Mouse (Mus musculus): ENCODE data around the gene Gps2. TPM values are rescaled to one million over a fixed set of nuclear protein-coding genes. Genes with fewer than 3 reads are reported as not detected.
"Not testable (repeated sequence)": the region's sequence is repeated elsewhere in the genome, so short reads cannot be mapped to it uniquely, and the experiment has no call there.

The Gps2 gene
- polyA plus RNA-seq, 1 experiment from 2014 or later: 92.0 TPM

DNA sequence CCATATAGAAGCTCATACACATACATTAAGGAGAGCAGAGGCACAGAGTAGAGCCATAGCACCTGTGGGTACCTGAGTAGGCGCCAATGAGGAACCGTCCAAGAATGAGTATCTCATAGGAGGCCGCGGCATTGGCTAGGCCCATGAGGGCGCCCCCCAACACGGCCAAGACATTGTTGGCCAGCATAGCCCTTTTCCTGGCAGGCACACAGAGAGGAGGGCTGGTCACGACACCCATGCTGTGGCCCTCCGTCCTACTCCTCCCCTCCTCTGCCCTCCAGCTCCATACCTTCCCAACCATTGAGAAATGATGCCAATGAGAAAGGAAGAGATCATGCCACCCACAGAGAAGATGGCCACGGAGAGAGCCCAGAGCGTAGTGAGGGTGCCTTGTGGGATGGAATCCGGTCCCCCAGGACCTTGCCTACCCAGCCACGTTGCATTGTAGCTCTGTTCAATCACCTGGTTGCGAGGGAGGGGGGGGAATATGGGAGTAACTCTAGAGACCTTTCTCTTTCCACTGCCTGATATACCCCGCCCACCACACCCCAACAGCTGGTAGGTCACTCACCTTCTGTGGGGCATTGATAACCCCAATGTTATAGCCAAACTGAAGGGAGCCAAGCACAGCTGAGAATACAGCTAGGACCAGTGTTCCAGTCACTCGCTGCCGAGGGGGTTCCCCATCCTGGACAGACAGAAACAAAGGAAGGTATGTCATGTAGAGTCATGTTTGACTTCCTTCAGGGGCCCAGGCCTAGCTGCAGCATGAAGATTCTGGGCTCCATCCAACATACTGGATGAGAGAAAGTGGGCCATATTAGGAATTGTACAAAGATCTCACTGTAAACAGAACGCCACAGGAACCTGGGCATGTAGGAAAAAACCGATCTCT is 32.6 kb downstream of the Gps2 start:
- 0 out of 2 replicates have a peak, but pooled peaks cover 3% of the 10 kb centered on the region for H3K27me3 ChIP-seq (replicated peaks)
- no peak overlapping the region for H3K4me3 ChIP-seq
- no peak for ATAC-seq (ENCODE audit: low FRiP score, low read depth)
- no peak overlapping the region for H3K27ac ChIP-seq
- peaks cover 13% of the 10 kb centered on the region; the same call in 1 of the 2 replicates for H3K36me3 ChIP-seq
- H3K4me2 ChIP-seq (replicated peaks): peak overlapping the region; percentile 62; the same call in 1 of the 2 replicates
- H3K4me1 ChIP-seq: peaks cover 9% of the 10 kb centered on the region
- H3K9me3 ChIP-seq: no peaks in the 10 kb centered on the region
- 92% methylated on average over 18 of the region's 18 CpGs for WGBS
- H3K9ac ChIP-seq: no peak overlapping the region

DNA sequence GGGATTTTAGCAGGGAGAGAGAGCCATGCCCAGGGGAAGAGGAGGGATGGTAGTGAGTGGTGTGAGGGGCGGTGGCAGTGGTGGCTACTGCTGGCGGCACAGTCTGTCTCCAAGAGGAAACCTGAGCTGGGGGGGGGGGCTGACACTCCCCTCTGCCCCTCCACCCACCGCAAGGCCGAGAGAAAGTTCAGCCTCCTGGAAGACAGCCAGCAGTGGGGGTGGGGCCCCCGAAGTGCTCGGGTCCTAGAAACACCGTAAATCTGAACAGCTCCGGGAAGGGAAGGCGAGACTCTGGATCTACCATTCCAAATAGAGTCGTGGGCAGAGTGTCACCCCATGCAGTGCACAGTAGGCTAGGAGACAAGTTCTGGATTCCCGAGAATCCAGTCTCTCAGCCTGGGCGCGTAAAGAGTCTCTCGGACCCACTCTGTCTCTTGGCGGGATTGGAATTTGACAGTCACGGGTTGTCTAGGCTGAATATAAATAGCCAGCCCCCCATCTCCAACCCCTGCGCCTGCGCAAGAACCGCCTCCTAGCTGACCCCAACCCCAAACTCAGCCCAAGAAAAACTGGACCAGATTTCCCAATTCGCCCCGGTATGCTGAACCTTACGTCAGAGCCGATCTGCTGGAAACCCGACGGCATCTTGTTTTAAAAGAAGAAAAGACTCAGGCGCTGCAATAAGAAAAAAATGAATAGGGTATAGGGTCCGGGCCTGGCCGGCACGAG is 33.8 kb downstream of the Gps2 start:
- 3% methylated on average over 29 of the region's 29 CpGs for WGBS
- H3K9ac ChIP-seq: peak overlapping the region; percentile 55
- H3K27ac ChIP-seq: peak overlapping the region; percentile 42; the same call in 1 of the 2 replicates
- peak overlapping the region; percentile 41 for H3K4me3 ChIP-seq
- peak overlapping the region; percentile 62 for H3K4me2 ChIP-seq (replicated peaks)
- peaks cover 9% of the 10 kb centered on the region for H3K4me1 ChIP-seq
- peak; percentile 45 for ATAC-seq (ENCODE audit: low FRiP score, low read depth)
- H3K27me3 ChIP-seq (replicated peaks): 0 out of 2 replicates have a peak, but pooled peaks cover 5% of the 10 kb centered on the region
- H3K9me3 ChIP-seq: no peaks in the 10 kb centered on the region
- peaks cover 13% of the 10 kb centered on the region; the same call in 1 of the 2 replicates for H3K36me3 ChIP-seq

DNA sequence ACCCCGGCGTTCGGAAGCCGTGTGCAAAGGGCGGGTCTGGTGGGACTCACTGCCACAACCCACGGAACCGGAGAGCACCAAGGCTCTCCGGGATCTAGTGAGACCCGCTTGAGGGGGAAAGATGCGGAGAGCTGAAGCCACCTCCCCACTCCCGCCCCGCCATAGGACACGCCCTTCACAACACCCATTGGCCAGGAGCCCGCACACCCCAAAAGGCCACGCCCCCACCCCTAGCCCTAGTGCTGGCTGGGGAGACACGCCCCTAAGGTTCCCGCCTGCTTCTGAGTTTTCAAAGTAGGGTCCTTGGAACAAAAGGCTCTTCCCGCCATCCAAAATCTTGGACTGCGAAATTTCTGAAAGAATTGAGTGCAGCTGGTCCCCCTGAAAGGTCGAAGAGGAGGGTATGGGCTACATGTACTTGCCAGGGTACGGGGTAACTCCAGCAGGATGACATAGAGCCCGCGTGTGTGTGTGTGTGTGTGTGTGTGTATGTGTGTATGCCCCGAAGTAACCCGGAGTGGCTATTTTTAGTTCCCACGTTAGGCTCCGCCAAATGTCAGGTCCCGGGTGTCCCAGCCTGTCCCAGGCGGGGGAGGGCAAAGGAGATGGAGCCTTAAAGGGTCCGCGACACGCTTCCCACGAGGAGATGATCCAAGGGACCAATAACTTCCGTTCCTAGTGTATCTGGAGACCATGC is 34.5 kb downstream of the Gps2 start, which contains the start of gene Slc2a4:
Slc2a4 (minus strand) TSS at position 123 of the 697 bp plus-strand sequence.
- Histone ChIP-seq H3K9me3 (no peaks in the 10 kb centered on the region), H3K4me1 (peaks cover 9% of the 10 kb centered on the region), H3K9ac (peak within 1 kb of the TSS; percentile 55), H3K27me3 (replicated peaks) (0 out of 2 replicates have a peak, but pooled peaks cover 5% of the 10 kb centered on the region), H3K4me2 (replicated peaks) (peak within 1 kb of the TSS; percentile 62), H3K4me3 (peak within 1 kb of the TSS; percentile 41), H3K27ac (peak within 1 kb of the TSS; percentile 42; the same call in 1 of the 2 replicates), H3K36me3 (peaks cover 13% of the 10 kb centered on the region; the same call in 1 of the 2 replicates)
- peak; percentile 92 for ATAC-seq (ENCODE audit: low FRiP score, low read depth)
- WGBS: under 1% methylated on average over 33 of the region's 34 CpGs

DNA sequence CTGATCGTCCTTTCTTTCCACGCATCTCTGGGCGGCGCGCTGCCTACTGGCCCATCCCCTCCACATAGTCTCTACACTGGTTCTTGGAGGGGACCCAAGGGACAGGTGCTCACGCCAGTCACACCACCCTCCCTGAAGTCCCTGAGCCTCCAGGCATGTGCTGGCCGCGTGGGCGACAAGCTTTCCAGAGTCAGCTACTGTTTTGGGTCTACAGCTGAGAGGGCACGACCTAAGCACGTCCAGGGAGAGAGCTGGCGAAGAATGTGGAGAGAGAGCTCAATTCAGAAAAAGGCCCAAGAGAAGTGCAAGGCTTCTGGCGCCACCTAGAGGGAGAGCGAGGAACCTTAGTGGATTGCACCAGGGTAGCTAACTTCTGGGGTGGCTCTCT is 35.1 kb downstream of the Gps2 start:
- under 1% methylated on average over 14 of the region's 14 CpGs for WGBS

DNA sequence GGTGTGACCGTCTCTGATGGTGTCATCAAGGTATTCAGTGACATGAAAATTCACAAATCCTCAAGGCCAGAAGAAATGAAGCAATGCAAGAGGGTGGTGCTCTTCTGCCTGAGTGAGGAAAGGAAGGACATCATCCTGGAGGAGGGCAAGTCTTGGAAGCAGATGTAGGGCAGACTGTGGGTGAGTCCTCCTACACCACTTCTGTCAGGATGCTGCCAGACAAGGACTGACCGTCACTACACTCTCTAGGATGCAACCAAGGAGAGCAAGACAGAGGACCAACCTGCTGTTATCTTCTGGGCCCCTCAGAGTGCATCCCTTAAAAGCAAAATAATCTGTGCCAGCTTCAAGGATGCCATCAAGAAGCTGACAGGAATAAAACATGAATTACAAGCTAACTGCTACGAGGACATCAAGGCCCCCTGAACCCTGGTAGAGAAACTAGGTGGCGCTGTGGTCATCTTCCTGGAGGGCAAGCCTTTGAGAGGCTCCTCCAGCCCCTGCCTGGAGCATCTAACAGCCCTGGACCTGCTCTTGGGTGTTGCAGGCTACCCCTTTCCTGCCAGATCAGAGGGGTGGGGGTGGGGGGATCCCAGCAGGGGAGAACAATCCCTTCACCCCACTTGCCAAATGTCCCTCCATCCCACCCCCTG is 37.2 kb downstream of the Gps2 start:
- H3K27me3 ChIP-seq (replicated peaks): peaks cover 7% of the 10 kb centered on the region; the same call in 1 of the 2 replicates
- H3K4me1 ChIP-seq: peaks cover 9% of the 10 kb centered on the region
- 47% methylated on average over 4 of the region's 4 CpGs for WGBS
- no peak overlapping the region for H3K4me2 ChIP-seq (replicated peaks)
- H3K9ac ChIP-seq: no peak overlapping the region
- no peak overlapping the region for H3K27ac ChIP-seq
- no peaks in the 10 kb centered on the region for H3K9me3 ChIP-seq
- no peak overlapping the region for H3K4me3 ChIP-seq
- no peak for ATAC-seq (ENCODE audit: low FRiP score, low read depth)
- no peaks in the 10 kb centered on the region for H3K36me3 ChIP-seq

More for the DNA sequence above, 35.1 kb downstream of the Gps2 start:
- Histone ChIP-seq H3K27ac (no peak overlapping the region), H3K9me3 (no peaks in the 10 kb centered on the region), H3K4me1 (peaks cover 9% of the 10 kb centered on the region), H3K36me3 (peaks cover 13% of the 10 kb centered on the region; the same call in 1 of the 2 replicates), H3K4me2 (replicated peaks) (peak overlapping the region; percentile 62), H3K4me3 (peak overlapping the region; percentile 41), H3K27me3 (replicated peaks) (0 out of 2 replicates have a peak, but pooled peaks cover 5% of the 10 kb centered on the region), H3K9ac (peak overlapping the region; percentile 30)
- peak; percentile 48 for ATAC-seq (ENCODE audit: low FRiP score, low read depth)

DNA sequence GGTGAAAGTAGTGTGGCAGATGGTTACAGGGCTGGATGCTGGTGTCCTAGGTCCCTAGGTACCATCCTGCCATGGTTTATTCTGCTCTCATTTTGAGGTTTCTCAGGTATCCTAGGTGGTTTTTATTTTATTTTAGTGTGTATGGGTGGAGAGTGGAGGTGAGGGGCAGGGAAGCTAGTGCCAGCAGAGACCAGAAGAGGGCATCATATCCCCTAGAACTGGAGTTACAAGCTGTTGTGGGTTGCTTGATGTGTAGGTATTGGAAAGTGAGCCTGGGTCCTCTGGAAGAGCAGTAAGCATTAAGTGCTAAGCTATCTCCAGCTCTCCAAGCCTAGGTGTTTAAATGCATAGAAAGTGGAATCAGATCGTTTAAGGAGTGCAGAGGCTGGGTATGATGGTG is 38.6 kb downstream of the Gps2 start:
- no peak for ATAC-seq (ENCODE audit: low FRiP score, low read depth)
- peaks cover 7% of the 10 kb centered on the region; the same call in 1 of the 2 replicates for H3K27me3 ChIP-seq (replicated peaks)
- WGBS: 43% methylated on average over 1 of the region's 1 CpGs

DNA sequence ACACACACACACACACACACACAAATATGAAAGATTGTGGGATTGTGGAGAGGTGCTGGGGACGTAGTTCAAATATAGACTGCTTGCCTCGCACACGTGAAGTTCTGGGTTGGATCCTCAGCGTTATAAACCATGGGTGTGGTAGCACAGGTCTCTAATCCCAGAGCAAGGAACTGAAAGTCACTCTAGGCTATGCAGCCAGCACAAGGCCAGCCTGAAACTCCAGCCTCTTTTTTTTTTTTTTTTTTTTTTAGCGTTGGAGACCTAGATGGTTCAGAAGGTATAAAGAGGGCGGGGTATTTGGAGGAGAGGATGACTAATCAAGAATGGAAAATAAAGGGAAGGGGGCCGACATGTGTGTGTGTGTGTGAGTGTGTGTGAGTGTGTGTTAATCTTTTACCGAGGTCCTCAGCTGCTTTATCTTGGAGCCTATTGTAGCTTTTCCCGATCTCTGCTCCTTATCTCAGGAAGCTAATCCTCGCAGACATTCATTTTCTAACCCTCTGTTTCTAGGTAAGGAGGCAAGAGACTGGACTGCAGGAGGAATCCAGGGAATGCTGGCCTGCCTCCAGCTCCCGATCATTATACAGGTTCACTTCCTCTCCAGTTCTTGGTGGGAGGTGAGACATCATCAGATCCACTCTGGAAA is 39.7 kb downstream of the Gps2 start:
- H3K27ac ChIP-seq: no peak overlapping the region
- no peak overlapping the region for H3K4me3 ChIP-seq
- H3K4me2 ChIP-seq (replicated peaks): no peak overlapping the region
- 75% methylated on average over 11 of the region's 11 CpGs for WGBS
- no peak for ATAC-seq (ENCODE audit: low FRiP score, low read depth)
- H3K9me3 ChIP-seq: no peaks in the 10 kb centered on the region
- H3K9ac ChIP-seq: no peak overlapping the region
- peaks cover 7% of the 10 kb centered on the region; the same call in 1 of the 2 replicates for H3K27me3 ChIP-seq (replicated peaks)
- 0 out of 2 replicates have a peak, but pooled peaks cover 2% of the 10 kb centered on the region for H3K4me1 ChIP-seq
- no peaks in the 10 kb centered on the region for H3K36me3 ChIP-seq

More for the DNA sequence above, 38.6 kb downstream of the Gps2 start:
- Histone ChIP-seq H3K27ac (no peak overlapping the region), H3K9me3 (no peaks in the 10 kb centered on the region), H3K36me3 (no peaks in the 10 kb centered on the region), H3K4me3 (no peak overlapping the region), H3K4me1 (peaks cover 6% of the 10 kb centered on the region), H3K9ac (no peak overlapping the region), H3K4me2 (replicated peaks) (no peak overlapping the region)

DNA sequence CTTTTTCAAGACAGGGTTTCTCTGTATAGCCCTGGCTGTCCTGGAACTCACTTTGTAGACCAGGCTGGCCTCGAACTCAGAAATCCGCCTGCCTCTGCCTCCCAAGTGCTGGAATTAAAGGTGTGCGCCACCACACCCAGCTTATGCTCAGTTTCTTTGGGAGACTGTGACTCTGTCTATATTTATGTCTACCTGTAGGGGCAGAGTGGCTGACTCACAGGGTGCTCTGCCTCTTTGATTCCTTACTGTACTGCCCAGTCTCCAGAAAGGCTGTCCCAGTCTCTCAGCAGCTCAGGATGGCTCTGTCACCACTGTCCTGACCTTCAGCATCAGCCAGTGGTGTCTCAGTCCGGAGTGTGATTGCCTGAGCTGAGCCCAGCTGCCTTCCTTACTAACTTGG is 41.9 kb downstream of the Gps2 start:
- not testable (repeated sequence) for H3K9me3 ChIP-seq; H3K9ac ChIP-seq; H3K27ac ChIP-seq; H3K4me1 ChIP-seq; ATAC-seq (ENCODE audit: low FRiP score, low read depth); H3K4me3 ChIP-seq; H3K4me2 ChIP-seq (replicated peaks); H3K27me3 ChIP-seq (replicated peaks); H3K36me3 ChIP-seq
- WGBS: 81% methylated on average over 4 of the region's 4 CpGs

DNA sequence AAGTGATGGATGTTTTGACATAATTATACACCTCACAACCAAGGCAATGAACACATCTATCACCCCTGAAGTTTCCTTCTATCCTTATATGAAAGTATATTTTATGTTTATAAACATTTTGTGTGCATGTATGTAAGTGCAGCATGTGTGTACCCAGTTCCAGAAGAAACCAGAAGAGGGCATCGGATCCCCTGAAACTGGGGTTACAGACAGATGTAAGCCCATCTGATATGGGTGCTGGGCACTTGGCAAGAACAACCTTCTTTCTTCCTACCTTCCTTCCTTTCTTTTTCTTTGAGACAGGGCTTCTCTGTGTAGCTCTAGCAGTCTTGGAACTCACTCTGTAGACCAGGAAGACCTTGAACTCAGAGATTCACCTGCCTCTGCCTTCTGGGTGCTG is 42.5 kb downstream of the Gps2 start:
- Histone ChIP-seq H3K9ac (no peak overlapping the region), H3K4me1 (no peaks in the 10 kb centered on the region), H3K4me2 (replicated peaks) (no peak overlapping the region), H3K4me3 (no peak overlapping the region), H3K36me3 (no peaks in the 10 kb centered on the region), H3K27me3 (replicated peaks) (peaks cover 5% of the 10 kb centered on the region; the same call in 1 of the 2 replicates), H3K27ac (no peak overlapping the region), H3K9me3 (no peaks in the 10 kb centered on the region)
- 74% methylated on average over 1 of the region's 1 CpGs for WGBS
- no peak for ATAC-seq (ENCODE audit: low FRiP score, low read depth)

DNA sequence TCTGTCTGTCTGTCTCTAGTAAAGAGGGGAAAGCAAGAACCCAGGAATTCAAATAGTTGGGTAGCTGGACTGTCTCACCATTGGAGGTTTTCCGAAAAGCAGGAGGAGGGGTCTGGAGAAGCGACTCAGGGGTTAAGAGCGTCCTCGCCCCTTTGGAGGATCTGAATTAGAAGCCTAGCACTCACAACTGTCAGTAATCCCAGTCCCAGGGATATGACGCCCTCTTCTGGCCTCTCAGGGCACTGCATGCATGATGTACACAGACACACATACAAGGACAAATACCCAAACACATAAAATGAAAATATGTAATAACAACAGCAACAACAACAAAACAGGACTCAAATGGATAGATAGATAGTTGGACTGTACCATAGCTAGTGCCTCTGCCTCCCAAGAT is 46.9 kb downstream of the Gps2 start:
- no peaks in the 10 kb centered on the region for H3K36me3 ChIP-seq
- H3K27me3 ChIP-seq (replicated peaks): peaks cover 43% of the 10 kb centered on the region
- no peak for ATAC-seq (ENCODE audit: low FRiP score, low read depth)
- H3K4me2 ChIP-seq (replicated peaks): no peak overlapping the region
- H3K27ac ChIP-seq: no peak overlapping the region
- H3K9ac ChIP-seq: no peak overlapping the region
- WGBS: 33% methylated on average over 5 of the region's 5 CpGs
- no peaks in the 10 kb centered on the region for H3K9me3 ChIP-seq
- no peak overlapping the region for H3K4me3 ChIP-seq
- peaks cover 5% of the 10 kb centered on the region; the same call in 1 of the 2 replicates for H3K4me1 ChIP-seq

DNA sequence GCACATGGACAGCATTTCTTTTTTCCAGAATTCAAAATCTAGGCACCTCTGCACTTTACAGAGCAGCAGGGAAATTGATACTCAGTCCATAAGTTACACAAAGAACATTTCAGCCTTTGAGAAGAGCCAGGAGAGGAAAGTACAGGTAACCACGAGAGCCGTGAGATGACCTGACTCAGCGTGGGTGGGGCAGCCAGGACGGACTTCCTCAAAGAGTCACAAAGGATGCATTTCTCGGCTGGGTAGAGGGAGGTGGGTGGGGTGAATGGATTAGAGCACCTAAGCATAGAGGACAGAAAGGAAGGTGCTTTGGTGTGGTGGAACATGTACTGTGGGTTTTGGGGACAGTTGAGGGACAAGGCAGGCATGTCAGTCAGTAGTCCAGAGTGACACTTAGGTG is 48.2 kb downstream of the Gps2 start:
- H3K9ac ChIP-seq: no peak overlapping the region
- H3K36me3 ChIP-seq: no peaks in the 10 kb centered on the region
- no peak overlapping the region for H3K27ac ChIP-seq
- no peaks in the 10 kb centered on the region for H3K9me3 ChIP-seq
- ATAC-seq (ENCODE audit: low FRiP score, low read depth): no peak
- 44% methylated on average over 5 of the region's 5 CpGs for WGBS
- peaks cover 52% of the 10 kb centered on the region for H3K27me3 ChIP-seq (replicated peaks)
- H3K4me2 ChIP-seq (replicated peaks): no peak overlapping the region
- H3K4me1 ChIP-seq: peaks cover 14% of the 10 kb centered on the region
- H3K4me3 ChIP-seq: no peak overlapping the region
